ENCODE assay signal across 8 mouse cellular contexts in genomic region chr16:18459955-18460370, GRCm38 (mm10). TPM values are rescaled to one million over a fixed set of nuclear protein-coding genes. Genes with fewer than 3 reads are reported as not detected.
DNase-seq lines count a peak whose midpoint lies in the region; ATAC-seq lines count a peak whose summit lies in the region.

No protein-coding gene starts in this region.

- intact Hi-C loops in heart, postnatal 25 days (cut with DNase I), result no loop called here

- peaks cover 9% of the 10 kb centered on the region for H3K4me1 ChIP-seq in embryonic facial prominence, embryonic 11.5 days (ENCODE audit: control insufficient read depth, insufficient read depth, low read length)
- H3K4me1 ChIP-seq in liver, embryonic 13.5 days (replicated peaks), result peaks cover 60% of the 10 kb centered on the region

- peak; percentile 50 to 56 for DNase-seq in right cerebral cortex, postnatal 10 days (ENCODE audit: low spot score in 2 of 2)
- no peak for DNase-seq in right cerebral cortex, postnatal 14 days
- peak; percentile 76 for DNase-seq in embryonic facial prominence, embryonic 11.5 days (ENCODE audit: low spot score)
- DNase-seq in heart, postnatal 25 days (ENCODE audit: low spot score), result peak; percentile 15
- peak; percentile 63 for DNase-seq in liver, embryonic 13.5 days
- peak; percentile 61 for DNase-seq in neural tube, embryonic 10.5 days (ENCODE audit: extremely low spot score, low spot score)
- DNase-seq in cerebellum, postnatal 14 days, result no peak
- DNase-seq in layer of hippocampus, adult 8-10 months (ENCODE audit: low spot score in 2 of 2), result no peak

- peak overlapping the region; percentile 31; the same call in 1 of the 2 replicates for H3K4me2 ChIP-seq in embryonic facial prominence, embryonic 11.5 days (ENCODE audit: low read depth, low read length)
- H3K4me2 ChIP-seq in liver, embryonic 13.5 days, result peak overlapping the region; percentile 38

- peak overlapping the region; percentile 45 for H3K9ac ChIP-seq in embryonic facial prominence, embryonic 11.5 days (replicated peaks; ENCODE audit: low read length)
- no peak overlapping the region for H3K9ac ChIP-seq in liver, embryonic 13.5 days

- no peaks in the 10 kb centered on the region for H3K27me3 ChIP-seq in embryonic facial prominence, embryonic 11.5 days (ENCODE audit: control insufficient read depth, insufficient read depth, low read length)
- H3K27me3 ChIP-seq in liver, embryonic 13.5 days, result no peaks in the 10 kb centered on the region; the same call in 1 of the 2 replicates

- 0 out of 2 replicates have a peak overlapping the region, but pooled peaks have one; percentile 3 for H3K4me3 ChIP-seq in embryonic facial prominence, embryonic 11.5 days (ENCODE audit: low read depth, low read length)
- H3K4me3 ChIP-seq in liver, embryonic 13.5 days (replicated peaks), result no peak overlapping the region

- H3K9me3 ChIP-seq in embryonic facial prominence, embryonic 11.5 days (replicated peaks; ENCODE audit: control insufficient read depth, low read length), result no peaks in the 10 kb centered on the region
- H3K9me3 ChIP-seq in liver, embryonic 13.5 days (replicated peaks), result no peaks in the 10 kb centered on the region

- WGBS in embryonic facial prominence, embryonic 11.5 days, result 2% methylated on average over 11 of the region's 11 CpGs
- 5% methylated on average over 11 of the region's 11 CpGs for WGBS in liver, embryonic 13.5 days (ENCODE audit: insufficient replicate concordance)

- H3K27ac ChIP-seq in embryonic facial prominence, embryonic 11.5 days (replicated peaks; ENCODE audit: low read depth, low read length), result peak overlapping the region; percentile 22
- peak overlapping the region; percentile 70 for H3K27ac ChIP-seq in liver, embryonic 13.5 days

- H3K36me3 ChIP-seq in embryonic facial prominence, embryonic 11.5 days (replicated peaks; ENCODE audit: control insufficient read depth, insufficient read depth, low read depth, low read length), result no peaks in the 10 kb centered on the region
- peaks cover 100% of the 10 kb centered on the region for H3K36me3 ChIP-seq in liver, embryonic 13.5 days

- ATAC-seq in embryonic facial prominence, embryonic 11.5 days (replicated peaks; ENCODE audit: insufficient number of reproducible peaks, low FRiP score, low TSS enrichment, low read depth), result peak; percentile 74
- peak; percentile 82 for ATAC-seq in liver, embryonic 13.5 days (ENCODE audit: low read depth)

RNA-seq across cellular contexts. Expression of gene Comt, which starts 33.3 kb away (rescaled TPM):
- 47.4 and 49.3 TPM in 2 replicates for polyA plus RNA-seq in embryonic facial prominence, embryonic 11.5 days (2014; fragmentation: Nextera tagmentation; extraction: Ambion mirVana)
- 100 to 1,000 TPM; 112 TPM for total RNA-seq in heart, postnatal 25 days (2021)
- polyA plus RNA-seq in liver, embryonic 13.5 days (2015; fragmentation: Nextera tagmentation; extraction: Ambion mirVana), result 109 and 110 TPM in 2 replicates
- total RNA-seq in layer of hippocampus, adult 8-10 months (2022), result 10 to 100 TPM; 67.1 to 80.6 (median 76.9) TPM

RNA-seq across cellular contexts. Expression of gene Txnrd2, which starts 33.8 kb away (rescaled TPM):
- polyA plus RNA-seq in embryonic facial prominence, embryonic 11.5 days (2014; fragmentation: Nextera tagmentation; extraction: Ambion mirVana), result 15.8 and 15.9 TPM in 2 replicates
- 10 to 100 TPM; 36.1 to 38.2 TPM for total RNA-seq in heart, postnatal 25 days (2021)
- polyA plus RNA-seq in liver, embryonic 13.5 days (2015; fragmentation: Nextera tagmentation; extraction: Ambion mirVana), result 105 and 112 TPM in 2 replicates
- 10 to 100 TPM; 19.4 to 24.4 (median 21.0) TPM for total RNA-seq in layer of hippocampus, adult 8-10 months (2022)

RNA-seq across cellular contexts. Expression of gene Gnb1l, which starts 38.5 kb away (rescaled TPM):
- polyA plus RNA-seq in embryonic facial prominence, embryonic 11.5 days (2014; fragmentation: Nextera tagmentation; extraction: Ambion mirVana), result 13.2 and 15.6 TPM in 2 replicates
- total RNA-seq in heart, postnatal 25 days (2021), result 1 to 10 TPM; 4.9 to 5.6 TPM
- 14.0 and 14.9 TPM in 2 replicates for polyA plus RNA-seq in liver, embryonic 13.5 days (2015; fragmentation: Nextera tagmentation; extraction: Ambion mirVana)
- 1 to 10 TPM; 5.7 to 8.9 (median 6.5) TPM for total RNA-seq in layer of hippocampus, adult 8-10 months (2022)

RNA-seq across cellular contexts. Expression of gene Rtl10, which starts 38.7 kb away (rescaled TPM):
- polyA plus RNA-seq in embryonic facial prominence, embryonic 11.5 days (2014; fragmentation: Nextera tagmentation; extraction: Ambion mirVana), result 3.5 and 3.7 TPM in 2 replicates
- total RNA-seq in heart, postnatal 25 days (2021), result 1 to 10 TPM; 3.3 to 4.6 TPM
- 1.4 and 1.9 TPM in 2 replicates for polyA plus RNA-seq in liver, embryonic 13.5 days (2015; fragmentation: Nextera tagmentation; extraction: Ambion mirVana)
- 10 to 100 TPM in 2 of 4 experiments, 1 to 10 TPM in 2; 7.9 to 11.1 (median 9.6) TPM for total RNA-seq in layer of hippocampus, adult 8-10 months (2022)

Comparison
In these comparisons a context has a peak if more than half of its experiments do, and no peak if none do; other contexts are left out.
1. DNase-seq: peak in right cerebral cortex, postnatal 10 days (2 of 2), embryonic facial prominence, embryonic 11.5 days (single experiment), heart, postnatal 25 days (single experiment), liver, embryonic 13.5 days (single experiment) and neural tube, embryonic 10.5 days (single experiment); none in right cerebral cortex, postnatal 14 days (single experiment), cerebellum, postnatal 14 days (0 of 2) and layer of hippocampus, adult 8-10 months (0 of 2).